Mouse (Mus musculus): ENCODE measurements around the gene Rcan1. TPM values are rescaled to one million over a fixed set of nuclear protein-coding genes. Genes with fewer than 3 reads are reported as not detected.

The Rcan1 gene
- polyA plus RNA-seq, 1 experiment from 2014 or later: 23.5 TPM

DNA sequence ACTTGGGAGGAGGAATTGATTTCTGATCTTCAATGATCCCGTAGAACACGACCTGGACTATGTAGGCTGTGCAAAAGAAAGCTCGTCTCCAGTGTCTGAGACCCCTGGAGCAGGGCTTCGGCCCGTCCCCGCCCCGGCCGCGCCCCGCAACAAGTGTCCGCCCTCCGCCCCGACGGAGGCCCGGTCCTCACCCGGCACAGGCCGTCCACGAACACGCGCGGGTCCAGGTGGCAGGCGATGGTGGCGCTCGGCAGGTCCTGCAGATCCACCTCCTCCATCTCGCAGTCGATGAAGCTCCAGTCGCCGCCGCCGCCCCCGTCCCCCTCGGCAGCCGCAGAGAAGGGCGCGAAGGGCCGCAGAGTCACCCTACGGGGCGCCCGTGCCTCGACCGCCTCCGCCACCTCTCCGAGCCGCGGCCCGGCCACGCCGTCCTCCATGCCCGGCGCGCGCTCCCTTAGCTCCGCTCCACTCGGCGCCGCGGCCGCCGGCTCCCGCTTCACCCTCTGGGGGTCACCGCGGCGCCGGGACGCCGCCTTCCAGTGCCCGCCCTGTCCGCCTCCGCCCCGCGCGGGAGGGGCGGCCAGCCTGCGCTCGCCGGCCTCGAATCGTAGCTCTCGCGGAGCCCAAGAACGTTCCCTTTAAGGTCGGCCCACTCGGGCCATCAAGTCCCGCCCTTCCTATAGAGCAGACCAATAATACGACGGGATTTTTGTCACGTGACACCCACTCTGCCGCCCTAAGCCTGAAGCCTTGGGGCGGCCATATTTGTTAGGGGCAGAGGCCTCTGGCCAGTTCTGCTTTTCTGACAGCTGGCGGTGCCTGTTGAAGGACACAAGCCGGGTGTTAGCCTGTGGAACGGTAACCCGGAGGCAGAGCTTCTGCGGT, 4.8 kb downstream of the Rcan1 start:
- Histone ChIP-seq H3K9me3 (no peaks in the 10 kb centered on the region), H3K27me3 (replicated peaks) (no peaks in the 10 kb centered on the region), H3K4me1 (replicated peaks) (peaks cover 15% of the 10 kb centered on the region; the same call in 1 of the 2 replicates), H3K4me3 (replicated peaks) (peak overlapping the region; percentile 95), H3K9ac (peak overlapping the region; percentile 81), H3K27ac (peak overlapping the region; percentile 51; the same call in 1 of the 2 replicates), H3K4me2 (replicated peaks) (peak overlapping the region; percentile 86), H3K36me3 (no peaks in the 10 kb centered on the region)
- peak; percentile 99 for ATAC-seq
- WGBS: under 1% methylated on average over 92 of the region's 94 CpGs

GRCm38 (mm10) chr16:92465226-92465625, 5.4 kb downstream of the Rcan1 start:
- no peak overlapping the region for H3K27ac ChIP-seq
- no peak for ATAC-seq
- H3K9ac ChIP-seq: peak overlapping the region; percentile 81
- peaks cover 15% of the 10 kb centered on the region; the same call in 1 of the 2 replicates for H3K4me1 ChIP-seq (replicated peaks)
- no peaks in the 10 kb centered on the region for H3K36me3 ChIP-seq
- H3K9me3 ChIP-seq: no peaks in the 10 kb centered on the region
- 8% methylated on average over 10 of the region's 10 CpGs for WGBS
- H3K27me3 ChIP-seq (replicated peaks): no peaks in the 10 kb centered on the region
- peak overlapping the region; percentile 86 for H3K4me2 ChIP-seq (replicated peaks)
- H3K4me3 ChIP-seq (replicated peaks): peak overlapping the region; percentile 95

DNA sequence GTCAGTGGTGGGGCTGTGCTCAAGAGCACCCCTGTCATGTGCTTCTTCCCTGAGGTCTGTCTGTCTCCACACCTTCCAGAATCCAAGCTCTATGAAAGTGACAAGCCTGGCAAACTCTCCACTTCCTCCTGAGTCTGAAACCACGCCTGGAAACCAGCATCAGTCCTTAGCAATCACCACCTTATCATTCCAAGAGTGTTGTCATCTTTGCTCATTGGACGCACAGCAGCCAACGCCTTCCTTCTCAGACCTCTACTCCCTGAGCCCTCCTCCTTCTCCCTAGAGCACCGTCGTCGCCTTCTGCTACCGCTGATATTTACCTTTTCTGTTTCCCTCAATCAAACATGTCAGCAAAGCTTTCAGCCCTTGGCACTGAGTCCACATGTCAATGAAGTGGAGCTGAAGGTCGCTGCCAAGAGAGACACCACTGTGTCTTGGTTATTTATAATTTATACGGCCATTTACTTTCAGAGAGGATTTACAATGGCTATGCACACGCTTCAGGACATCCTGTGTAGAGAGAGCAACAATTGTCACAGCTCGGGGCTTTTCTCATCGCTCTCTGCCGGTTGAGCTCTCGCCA, 6.2 kb downstream of the Rcan1 start:
- H3K4me3 ChIP-seq (replicated peaks): peak overlapping the region; percentile 95
- 28% methylated on average over 14 of the region's 14 CpGs for WGBS
- H3K27ac ChIP-seq: no peak overlapping the region; the same call in 1 of the 2 replicates
- ATAC-seq: peak; percentile 34
- no peak overlapping the region for H3K9ac ChIP-seq
- peak overlapping the region; percentile 86 for H3K4me2 ChIP-seq (replicated peaks)
- no peaks in the 10 kb centered on the region for H3K9me3 ChIP-seq
- H3K36me3 ChIP-seq: no peaks in the 10 kb centered on the region
- H3K4me1 ChIP-seq (replicated peaks): peaks cover 15% of the 10 kb centered on the region; the same call in 1 of the 2 replicates
- H3K27me3 ChIP-seq (replicated peaks): no peaks in the 10 kb centered on the region

DNA sequence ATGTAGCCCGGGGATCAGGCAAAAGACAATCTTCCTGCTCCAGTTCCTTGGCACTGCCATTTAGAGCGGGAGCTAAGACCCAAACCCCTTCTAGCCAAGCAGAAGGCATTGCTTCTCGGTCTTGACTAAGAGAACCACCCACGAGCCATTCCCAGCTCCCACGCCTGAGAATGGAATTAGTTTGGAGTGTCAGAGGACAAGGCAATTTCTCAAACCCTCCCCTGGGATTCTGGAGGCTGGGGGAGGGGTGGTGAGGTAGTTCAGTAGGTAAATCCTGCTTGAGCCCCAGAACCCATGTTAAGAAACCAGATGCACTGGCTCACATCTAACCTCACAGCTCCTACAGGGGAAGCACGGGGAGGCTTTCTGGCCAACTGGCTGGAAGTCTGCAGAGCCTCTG, 9.3 kb downstream of the Rcan1 start:
- Histone ChIP-seq H3K27me3 (replicated peaks) (no peaks in the 10 kb centered on the region), H3K4me2 (replicated peaks) (no peak overlapping the region), H3K4me1 (replicated peaks) (peaks cover 15% of the 10 kb centered on the region; the same call in 1 of the 2 replicates), H3K9ac (no peak overlapping the region), H3K9me3 (no peaks in the 10 kb centered on the region), H3K4me3 (replicated peaks) (no peak overlapping the region), H3K36me3 (no peaks in the 10 kb centered on the region), H3K27ac (no peak overlapping the region)
- no peak for ATAC-seq
- WGBS: 61% methylated on average over 6 of the region's 6 CpGs

- Histone ChIP-seq H3K9ac (no peak overlapping the region), H3K4me2 (replicated peaks) (no peak overlapping the region), H3K36me3 (no peaks in the 10 kb centered on the region), H3K9me3 (no peaks in the 10 kb centered on the region), H3K27me3 (replicated peaks) (no peaks in the 10 kb centered on the region), H3K4me1 (replicated peaks) (no peaks in the 10 kb centered on the region), H3K27ac (no peak overlapping the region), H3K4me3 (replicated peaks) (no peak overlapping the region)
- WGBS: 28% methylated on average over 7 of the region's 7 CpGs
- ATAC-seq: peak; percentile 55
Measured at GRCm38 (mm10) chr16:92457594-92457993, 13.1 kb downstream of the Rcan1 start.

DNA sequence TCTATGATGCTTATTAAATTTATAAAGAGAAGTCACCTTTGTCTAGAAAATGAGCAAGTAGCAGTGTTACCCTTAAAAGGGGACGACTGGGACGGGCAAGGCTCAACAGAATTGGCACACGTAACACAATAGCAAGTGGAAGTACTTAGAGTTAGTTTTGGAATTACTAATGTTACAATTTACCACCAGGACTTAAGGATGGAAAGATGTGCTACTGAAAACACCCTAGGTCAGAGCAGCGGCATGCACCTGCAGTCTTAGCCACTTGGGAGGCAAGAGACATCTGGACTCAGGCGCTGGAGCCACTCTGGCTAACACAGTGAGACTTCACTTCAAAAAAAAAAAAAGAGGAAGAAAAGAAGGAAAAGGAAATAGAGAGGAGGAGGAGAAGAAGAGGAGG, 14.7 kb downstream of the Rcan1 start:
- H3K27me3 ChIP-seq (replicated peaks): no peaks in the 10 kb centered on the region
- no peaks in the 10 kb centered on the region for H3K36me3 ChIP-seq
- ATAC-seq: no peak
- 80% methylated on average over 5 of the region's 5 CpGs for WGBS
- H3K27ac ChIP-seq: no peak overlapping the region
- H3K9me3 ChIP-seq: no peaks in the 10 kb centered on the region
- H3K4me2 ChIP-seq (replicated peaks): no peak overlapping the region
- H3K9ac ChIP-seq: no peak overlapping the region
- no peak overlapping the region for H3K4me3 ChIP-seq (replicated peaks)
- no peaks in the 10 kb centered on the region for H3K4me1 ChIP-seq (replicated peaks)

- Histone ChIP-seq H3K36me3 (no peaks in the 10 kb centered on the region), H3K4me3 (replicated peaks) (no peak overlapping the region), H3K27me3 (replicated peaks) (no peaks in the 10 kb centered on the region), H3K27ac (no peak overlapping the region), H3K4me2 (replicated peaks) (no peak overlapping the region), H3K9ac (no peak overlapping the region), H3K4me1 (replicated peaks) (no peaks in the 10 kb centered on the region), H3K9me3 (no peaks in the 10 kb centered on the region)
- WGBS: 79% methylated on average over 8 of the region's 8 CpGs
- no peak for ATAC-seq
Measured at GRCm38 (mm10) chr16:92455488-92455887, 15.2 kb downstream of the Rcan1 start.

- Histone ChIP-seq H3K27me3 (replicated peaks) (no peaks in the 10 kb centered on the region), H3K27ac (no peak overlapping the region), H3K4me1 (replicated peaks) (no peaks in the 10 kb centered on the region), H3K4me3 (replicated peaks) (no peak overlapping the region), H3K9me3 (no peaks in the 10 kb centered on the region), H3K9ac (no peak overlapping the region), H3K4me2 (replicated peaks) (no peak overlapping the region), H3K36me3 (no peaks in the 10 kb centered on the region)
- WGBS: 72% methylated on average over 18 of the region's 18 CpGs
- no peak; the same call in 1 of the 2 replicates for ATAC-seq
Measured at GRCm38 (mm10) chr16:92454495-92454894, 16.2 kb downstream of the Rcan1 start.

- ATAC-seq: no peak
- Histone ChIP-seq H3K4me1 (replicated peaks) (no peaks in the 10 kb centered on the region), H3K36me3 (no peaks in the 10 kb centered on the region), H3K9ac (no peak overlapping the region), H3K4me2 (replicated peaks) (no peak overlapping the region), H3K27ac (no peak overlapping the region), H3K27me3 (replicated peaks) (no peaks in the 10 kb centered on the region), H3K9me3 (no peaks in the 10 kb centered on the region), H3K4me3 (replicated peaks) (no peak overlapping the region)
- WGBS: 91% methylated on average over 7 of the region's 7 CpGs
Measured at GRCm38 (mm10) chr16:92454002-92454401, 16.7 kb downstream of the Rcan1 start.

- no peaks in the 10 kb centered on the region for H3K4me1 ChIP-seq (replicated peaks)
- H3K36me3 ChIP-seq: no peaks in the 10 kb centered on the region
- H3K4me2 ChIP-seq (replicated peaks): no peak overlapping the region
- no peak overlapping the region for H3K27ac ChIP-seq
- H3K9me3 ChIP-seq: no peaks in the 10 kb centered on the region
- H3K27me3 ChIP-seq (replicated peaks): no peaks in the 10 kb centered on the region
- peak; percentile 34; the same call in 1 of the 2 replicates for ATAC-seq
- WGBS: 62% methylated on average over 8 of the region's 8 CpGs
- no peak overlapping the region for H3K9ac ChIP-seq
- H3K4me3 ChIP-seq (replicated peaks): no peak overlapping the region
Measured at GRCm38 (mm10) chr16:92452609-92453008, 18.1 kb downstream of the Rcan1 start.

DNA sequence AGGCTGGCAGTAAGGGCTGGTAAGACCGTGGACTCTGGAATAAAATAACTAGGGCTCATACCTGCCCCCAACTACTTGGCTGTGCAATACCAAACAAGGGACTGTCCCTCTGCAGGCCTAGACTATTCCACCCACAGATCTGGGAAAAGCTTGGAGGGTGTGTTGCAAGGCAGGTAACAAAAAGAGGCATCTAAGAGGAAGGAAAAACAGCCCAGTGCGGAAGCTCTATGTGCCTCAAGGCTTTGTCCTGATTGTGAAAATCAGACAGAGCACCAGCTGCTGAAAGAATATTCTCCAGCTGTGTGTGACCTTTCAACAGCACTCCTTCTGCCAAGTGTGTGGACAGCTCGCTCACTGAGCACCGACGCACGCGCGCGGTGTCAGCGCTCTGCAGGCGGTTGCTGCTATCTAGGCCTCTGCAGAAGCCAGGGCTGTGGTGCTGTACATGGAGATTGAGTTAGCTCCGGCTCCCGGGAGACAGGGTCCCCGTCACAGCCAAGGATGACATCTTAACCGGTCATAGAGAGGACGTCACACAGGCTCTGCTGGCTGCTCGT, 19.1 kb downstream of the Rcan1 start:
- Histone ChIP-seq H3K4me3 (replicated peaks) (no peak overlapping the region), H3K9me3 (no peaks in the 10 kb centered on the region), H3K4me2 (replicated peaks) (no peak overlapping the region), H3K27ac (no peak overlapping the region), H3K36me3 (no peaks in the 10 kb centered on the region), H3K4me1 (replicated peaks) (no peaks in the 10 kb centered on the region), H3K9ac (no peak overlapping the region), H3K27me3 (replicated peaks) (no peaks in the 10 kb centered on the region)
- ATAC-seq: no peak
- WGBS: 83% methylated on average over 17 of the region's 17 CpGs

- Histone ChIP-seq H3K9me3 (no peaks in the 10 kb centered on the region), H3K27ac (no peak overlapping the region), H3K9ac (no peak overlapping the region), H3K36me3 (no peaks in the 10 kb centered on the region), H3K4me1 (replicated peaks) (0 out of 2 replicates have a peak, but pooled peaks cover 4% of the 10 kb centered on the region), H3K4me3 (replicated peaks) (no peak overlapping the region), H3K27me3 (replicated peaks) (no peaks in the 10 kb centered on the region), H3K4me2 (replicated peaks) (no peak overlapping the region)
- no peak for ATAC-seq
- WGBS: 82% methylated on average over 8 of the region's 8 CpGs
Measured at GRCm38 (mm10) chr16:92450331-92450730, 20.3 kb downstream of the Rcan1 start.
